Mouse (Mus musculus) olfactory bulb, adult 2 months (tissue): ENCODE results near the gene Tas2r120.
"Not testable (repeated sequence)": the region's sequence is repeated elsewhere in the genome, so short reads cannot be mapped to it uniquely, and the experiment has no call there.

Experiments used
- CTCF ChIP-seq: fragments of 200-500 bp; IDR thresholded peaks from 2 replicates; pipeline ENCODE4 v1.5.1; 2012; ENCODE audit warnings: low read depth, mild to moderate bottlenecking, low read length, moderate library complexity; ENCODE audit not compliant: insufficient read depth
- POLR2A ChIP-seq: fragments of 200-500 bp; IDR thresholded peaks from 2 replicates; pipeline ENCODE4 v1.6.1; 2012; ENCODE audit warnings: mild to moderate bottlenecking, low read depth, low read length, moderate library complexity; ENCODE audit not compliant: insufficient read depth

GRCm38 (mm10) chr6:132691596-132691995 is 34.8 kb downstream of the Tas2r120 start:
- not testable (repeated sequence) for TF ChIP-seq CTCF, POLR2A
